Mouse (Mus musculus) CD4-positive, CD25-positive, alpha-beta regulatory T cell, adult 9 weeks (primary cell): Measurements from ENCODE around the gene Olfr837. TPM values are rescaled to one million over a fixed set of nuclear protein-coding genes. Genes with fewer than 3 reads are reported as not detected.

Source experiments
- polyA plus RNA-seq: library from polyadenylated mRNA; unstranded; fragments of 100-300 nt; shearing (Covaris generic); gene quantifications from one replicate; pipeline ENCODE4 v1.2.1, GENCODE M21; 2017

Olfr837 gene
- not detected for polyA plus RNA-seq

GRCm38 (mm10) chr9:19136017-19136416 lies at the start of gene Olfr837:
Gene Olfr837 (plus strand): TSS chr9:19136317.

GRCm38 (mm10) chr9:19120082-19120481 lies 16.0 kb upstream of the Olfr837 start, which contains the start of gene Olfr836:
Gene Olfr836 (plus strand): TSS chr9:19120382.

GRCm38 (mm10) chr9:19177212-19177611 lies 41.1 kb downstream of the Olfr837 start, which contains the start of gene Olfr839-ps1:
Gene Olfr839-ps1 (minus strand): TSS chr9:19177312.

Other genes with a start within 250 kb of the Olfr837 start
- gene Olfr832, start 199.2 kb upstream of the Olfr837 start, polyA plus RNA-seq, result not detected
- gene Olfr834, start 148.3 kb upstream of the Olfr837 start, polyA plus RNA-seq, result not detected
- gene Olfr835, start 103.6 kb upstream of the Olfr837 start, polyA plus RNA-seq, result not detected
- not detected for gene Olfr836, start 15.9 kb upstream of the Olfr837 start, polyA plus RNA-seq
- 0.04 TPM for gene Olfr839-ps1, start 41.0 kb downstream of the Olfr837 start, polyA plus RNA-seq
- gene Olfr843, start 115.7 kb downstream of the Olfr837 start, polyA plus RNA-seq, result not detected
- not detected for gene Olfr844, start 180.0 kb downstream of the Olfr837 start, polyA plus RNA-seq
- not detected for gene Olfr845, start 200.1 kb downstream of the Olfr837 start, polyA plus RNA-seq
- gene Olfr846, start 227.7 kb downstream of the Olfr837 start, polyA plus RNA-seq, result not detected
- not detected for gene Olfr847, start 242.4 kb downstream of the Olfr837 start, polyA plus RNA-seq